In genomic region chr3:147180711-147181110, GRCm38 (mm10) we compare ENCODE assay signal across 20 mouse cellular contexts.
DNase-seq lines count a peak whose midpoint lies in the region; ATAC-seq and TF ChIP-seq lines count a peak whose summit lies in the region.
"Had no signal": no experiment of that assay in that cellular context is flagged by ENCODE, and none has a peak within 500 bp of the region (broad histone marks: within the 10 kb centered on the region; RNA-seq: fewer than 3 reads in every experiment).

No protein-coding gene starts in this region.

- no peaks in the 10 kb centered on the region for H3K9me3 ChIP-seq in hindbrain, embryonic 10.5 days
- H3K9me3 ChIP-seq in hindbrain, postnatal 0 days (ENCODE audit: low read length): no peaks in the 10 kb centered on the region
- H3K9me3 ChIP-seq in forebrain, embryonic 16.5 days (ENCODE audit: control insufficient read depth, low read length): no peaks in the 10 kb centered on the region
- H3K9me3 ChIP-seq in midbrain, embryonic 15.5 days: no peaks in the 10 kb centered on the region
- H3K9me3 ChIP-seq: heart, embryonic 15.5 days; hindbrain, embryonic 15.5 days; limb, embryonic 15.5 days; liver, embryonic 15.5 days had no signal

- H3K4me2 ChIP-seq in hindbrain, postnatal 0 days (ENCODE audit: low read depth, low read length): no peak overlapping the region
- no peak overlapping the region for H3K4me2 ChIP-seq in forebrain, embryonic 16.5 days (ENCODE audit: low read length)
- H3K4me2 ChIP-seq in midbrain, embryonic 15.5 days: no peak overlapping the region
- H3K4me2 ChIP-seq: limb, embryonic 15.5 days; liver, embryonic 15.5 days had no signal

- no peak for TF ChIP-seq CTCF in hindbrain, postnatal 0 days (IDR thresholded peaks at IDR 0.05; ENCODE audit: low read depth)
- TF ChIP-seq CTCF in brain, embryonic 14.5 days (IDR thresholded peaks at IDR 0.05; ENCODE audit: borderline replicate concordance, extremely low read depth, insufficient read depth, insufficient read length): no peak

- intact Hi-C loops in heart, postnatal 14 days (cut with DNase I): no loop called here

- no peak overlapping the region for H3K4me3 ChIP-seq in hindbrain, embryonic 10.5 days
- H3K4me3 ChIP-seq in hindbrain, postnatal 0 days (ENCODE audit: low read length): no peak overlapping the region
- no peak overlapping the region for H3K4me3 ChIP-seq in forebrain, embryonic 16.5 days (replicated peaks; ENCODE audit: low read length)
- no peak overlapping the region for H3K4me3 ChIP-seq in midbrain, embryonic 15.5 days
- H3K4me3 ChIP-seq: heart, embryonic 15.5 days; hindbrain, embryonic 15.5 days; limb, embryonic 15.5 days; liver, embryonic 15.5 days had no signal

- 39% methylated on average over 4 of the region's 4 CpGs for WGBS in hindbrain, embryonic 10.5 days
- WGBS in hindbrain, postnatal 0 days: 63% methylated on average over 4 of the region's 4 CpGs
- WGBS in forebrain, embryonic 16.5 days: 59% methylated on average over 4 of the region's 4 CpGs
- WGBS in midbrain, embryonic 15.5 days: 43% methylated on average over 4 of the region's 4 CpGs

- DNase-seq in hindbrain, embryonic 10.5 days (ENCODE audit: low spot score): no peak
- DNase-seq in hindbrain, postnatal 0 days (ENCODE audit: low spot score): no peak
- DNase-seq in brain, embryonic 14.5 days (ENCODE audit: low read depth): peak; percentile 37
- DNase-seq in urinary bladder, postnatal 25 days (ENCODE audit: low spot score): no peak
- no peak for DNase-seq in cerebellum, adult 11-12 months
- no peak for DNase-seq in heart, postnatal 14 days
- DNase-seq: adrenal gland, postnatal 36 days; cerebellum, adult 2 months; cerebellum, postnatal 36 days; gastrocnemius, postnatal 25 days; right cerebral cortex, postnatal 14 days; thymus, adult 18-20 months had no signal

- no peak overlapping the region for H3K9ac ChIP-seq in hindbrain, postnatal 0 days (replicated peaks; ENCODE audit: low read length)
- no peak overlapping the region for H3K9ac ChIP-seq in forebrain, embryonic 16.5 days (replicated peaks; ENCODE audit: low read depth, low read length)
- H3K9ac ChIP-seq in midbrain, embryonic 15.5 days: no peak overlapping the region
- H3K9ac ChIP-seq: heart, embryonic 15.5 days; hindbrain, embryonic 15.5 days; limb, embryonic 15.5 days; liver, embryonic 15.5 days had no signal

- no peak for TF ChIP-seq POLR2A in brain, embryonic 14.5 days (IDR thresholded peaks at IDR 0.05; ENCODE audit: borderline replicate concordance, extremely low read depth, insufficient read depth, insufficient read length, poor library complexity, severe bottlenecking)

- no peaks in the 10 kb centered on the region for H3K36me3 ChIP-seq in hindbrain, embryonic 10.5 days
- no peaks in the 10 kb centered on the region for H3K36me3 ChIP-seq in hindbrain, postnatal 0 days (ENCODE audit: insufficient read depth, low read length)
- H3K36me3 ChIP-seq in forebrain, embryonic 16.5 days (ENCODE audit: control insufficient read depth, insufficient read depth): no peaks in the 10 kb centered on the region
- H3K36me3 ChIP-seq in midbrain, embryonic 15.5 days (replicated peaks): no peaks in the 10 kb centered on the region
- H3K36me3 ChIP-seq: heart, embryonic 15.5 days; hindbrain, embryonic 15.5 days; limb, embryonic 15.5 days; liver, embryonic 15.5 days had no signal

- ATAC-seq in hindbrain, postnatal 0 days: no peak
- ATAC-seq in forebrain, embryonic 16.5 days: no peak
- no peak for ATAC-seq in midbrain, embryonic 15.5 days (replicated peaks)
- ATAC-seq: intestine, postnatal 0 days had no signal

- H3K4me1 ChIP-seq in hindbrain, embryonic 10.5 days (replicated peaks): peaks cover 38% of the 10 kb centered on the region
- peaks cover 18% of the 10 kb centered on the region for H3K4me1 ChIP-seq in hindbrain, postnatal 0 days (ENCODE audit: insufficient read depth, low read length)
- H3K4me1 ChIP-seq in forebrain, embryonic 16.5 days (replicated peaks; ENCODE audit: control insufficient read depth, insufficient read depth, low read length): peaks cover 28% of the 10 kb centered on the region
- H3K4me1 ChIP-seq in midbrain, embryonic 15.5 days: peaks cover 23% of the 10 kb centered on the region
- H3K4me1 ChIP-seq: liver, embryonic 15.5 days had no signal

- H3K27ac ChIP-seq in hindbrain, embryonic 10.5 days: peak overlapping the region; percentile 89
- H3K27ac ChIP-seq in hindbrain, postnatal 0 days: no peak overlapping the region
- peak overlapping the region; percentile 51 for H3K27ac ChIP-seq in forebrain, embryonic 16.5 days (ENCODE audit: low read length)
- H3K27ac ChIP-seq in midbrain, embryonic 15.5 days: peak overlapping the region; percentile 68; the same call in 1 of the 2 replicates
- H3K27ac ChIP-seq: heart, embryonic 15.5 days; kidney, postnatal 0 days; limb, embryonic 15.5 days; liver, embryonic 15.5 days had no signal

- peaks cover 15% of the 10 kb centered on the region for H3K27me3 ChIP-seq in hindbrain, embryonic 10.5 days (ENCODE audit: insufficient read depth, poor library complexity, severe bottlenecking)
- H3K27me3 ChIP-seq in hindbrain, postnatal 0 days (ENCODE audit: insufficient read depth, low read length): no peaks in the 10 kb centered on the region
- H3K27me3 ChIP-seq in forebrain, embryonic 16.5 days (replicated peaks; ENCODE audit: control insufficient read depth, insufficient read depth, low read length): no peaks in the 10 kb centered on the region
- no peaks in the 10 kb centered on the region for H3K27me3 ChIP-seq in midbrain, embryonic 15.5 days (replicated peaks)
- H3K27me3 ChIP-seq: heart, embryonic 15.5 days had no signal
